Mouse (Mus musculus): ENCODE results near the gene Tef.

DNA sequence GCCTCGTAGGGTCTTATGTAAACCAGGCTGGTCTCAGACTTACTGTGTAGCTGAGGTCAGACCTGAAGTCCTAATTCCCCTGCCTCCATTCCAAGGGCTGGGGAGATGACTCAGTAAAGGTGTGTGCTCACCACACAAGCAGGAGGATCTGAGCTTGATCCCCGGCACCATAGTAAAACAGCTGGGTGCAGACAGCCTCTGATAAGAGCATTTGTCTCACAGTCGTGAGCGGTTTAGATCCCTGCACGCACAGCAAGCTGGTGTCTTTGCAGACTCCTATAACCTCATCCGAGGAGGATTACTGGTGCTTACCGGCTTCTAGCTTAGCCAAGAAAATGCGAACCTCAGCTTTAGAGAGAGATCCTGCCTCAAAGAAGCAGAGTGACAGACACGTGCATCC, 48.6 kb upstream of the Tef start:
- TF ChIP-seq CTCF (IDR thresholded peaks at IDR 0.05; ENCODE audit: control insufficient read depth, insufficient read depth, low read length) (no peak), POLR2A (IDR thresholded peaks at IDR 0.05; ENCODE audit: borderline replicate concordance, control insufficient read depth, low read depth, low read length) (no peak)

Data from bone marrow, adult 2 months (tissue).